Mouse (Mus musculus): ENCODE measurements at regions not wholly inside any gene's neighbourhood (a gene's known extent, or its start where the extent isn't known, plus 50 kb on each side); places are given as distances from the start of the nearest gene placed in this dataset.

DNA sequence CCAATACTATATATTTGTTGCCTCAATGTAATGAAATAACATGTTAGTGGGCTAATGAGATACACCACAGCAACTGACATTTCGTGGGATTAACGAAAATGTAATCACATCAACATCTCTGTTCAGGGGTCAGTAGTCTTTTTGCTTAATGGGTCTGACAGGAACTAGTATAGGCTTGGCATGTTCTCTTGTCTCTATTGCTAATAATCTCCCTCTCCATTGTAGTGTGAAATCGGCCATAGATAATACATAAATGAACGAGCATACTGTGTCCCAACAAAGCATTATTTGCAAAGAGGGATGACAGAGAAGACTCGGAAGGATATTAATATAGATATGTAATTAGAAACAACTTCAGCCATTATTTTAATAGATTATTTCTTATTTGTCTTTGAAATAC, 234.5 kb upstream of the Dach1 start:
- TF ChIP-seq CTCF (IDR thresholded peaks at IDR 0.05; ENCODE audit: low read depth, low read length) (no peak), POLR2A (IDR thresholded peaks at IDR 0.05; ENCODE audit: borderline replicate concordance, low read depth, low read length) (no peak)

Measured in bone marrow macrophage, adult 2 months (primary cell).